Mouse (Mus musculus) NIH3T3 (cell line): ENCODE measurements around the gene Eef2.
"Not testable (repeated sequence)": the region's sequence is repeated elsewhere in the genome, so short reads cannot be mapped to it uniquely, and the experiment has no call there.

Experiments used
- DNase-seq: peaks from one replicate; pipeline ENCODE4 v3.0.0-alpha.2; 2012; ENCODE audit warnings: low read depth

Eef2 gene

GRCm38 (mm10) chr10:81180946-81181345 lies 4.5 kb downstream of the Eef2 start:
- no peak for DNase-seq

GRCm38 (mm10) chr10:81181860-81182259 lies 5.4 kb downstream of the Eef2 start:
- DNase-seq: not testable (repeated sequence)

- DNase-seq: peak; percentile 100
These were observed 6.2 kb downstream of the Eef2 start, which contains the start of gene Dapk3 for GRCm38 (mm10) chr10:81182336-81183333. Gene Dapk3, plus strand, starts transcription at chr10:81183005.

- no peak for DNase-seq
These were observed 7.4 kb downstream of the Eef2 start, which contains the start of gene 4930442H23Rik for GRCm38 (mm10) chr10:81183805-81184204. Gene 4930442H23Rik, minus strand, starts transcription at chr10:81183849.

- peak; percentile 63 for DNase-seq
These were observed 8.3 kb downstream of the Eef2 start for GRCm38 (mm10) chr10:81184765-81185164.

GRCm38 (mm10) chr10:81187161-81187560 lies 10.7 kb downstream of the Eef2 start:
- no peak for DNase-seq

GRCm38 (mm10) chr10:81189821-81190220 lies 13.4 kb downstream of the Eef2 start:
- no peak for DNase-seq

- peak; percentile 40 for DNase-seq
These were observed 13.9 kb downstream of the Eef2 start for GRCm38 (mm10) chr10:81190236-81190911.

- no peak for DNase-seq
These were observed 14.5 kb downstream of the Eef2 start for GRCm38 (mm10) chr10:81190912-81191321.

- DNase-seq: no peak
These were observed 15.0 kb downstream of the Eef2 start for GRCm38 (mm10) chr10:81191342-81191982.

- DNase-seq: peak; percentile 67
These were observed 16.0 kb downstream of the Eef2 start for GRCm38 (mm10) chr10:81192270-81192967.

GRCm38 (mm10) chr10:81192968-81193501 lies 16.6 kb downstream of the Eef2 start:
- DNase-seq: no peak

GRCm38 (mm10) chr10:81193991-81194774 lies 17.8 kb downstream of the Eef2 start:
- DNase-seq: no peak

GRCm38 (mm10) chr10:81195300-81195699 lies 18.9 kb downstream of the Eef2 start:
- no peak for DNase-seq

GRCm38 (mm10) chr10:81196470-81197065 lies 20.1 kb downstream of the Eef2 start:
- DNase-seq: no peak

- no peak for DNase-seq
These were observed 20.9 kb downstream of the Eef2 start for GRCm38 (mm10) chr10:81197305-81197704.

- DNase-seq: peak; percentile 89
These were observed 21.8 kb downstream of the Eef2 start for GRCm38 (mm10) chr10:81198230-81198629.

GRCm38 (mm10) chr10:81198990-81199389 lies 22.6 kb downstream of the Eef2 start:
- DNase-seq: no peak

- no peak for DNase-seq
These were observed 23.7 kb downstream of the Eef2 start for GRCm38 (mm10) chr10:81200141-81200540.
